Comparison of ENCODE assay signal across 23 mouse cellular contexts in genomic region chr17:75812163-75812562, GRCm38 (mm10).
DNase-seq lines count a peak whose midpoint lies in the region; ATAC-seq lines count a peak whose summit lies in the region.
"Had no signal": no experiment of that assay in that cellular context is flagged by ENCODE, and none has a peak within 500 bp of the region (broad histone marks: within the 10 kb centered on the region; RNA-seq: fewer than 3 reads in every experiment).

No protein-coding gene starts in this region.

- 65% methylated on average over 3 of the region's 3 CpGs for whole genome bisulfite sequencing in heart, embryonic 10.5 days
- 41% methylated on average over 3 of the region's 3 CpGs for WGBS in liver, embryonic 12.5 days (ENCODE audit: insufficient replicate concordance)

- no peaks in the 10 kb centered on the region for H3K4me1 ChIP-seq in heart, embryonic 10.5 days
- peaks cover 66% of the 10 kb centered on the region for H3K4me1 ChIP-seq in liver, embryonic 12.5 days
- H3K4me1 ChIP-seq: limb, embryonic 10.5 days; neural tube, embryonic 15.5 days had no signal

- no peaks in the 10 kb centered on the region for H3K27me3 ChIP-seq in heart, embryonic 10.5 days (ENCODE audit: insufficient read depth, poor library complexity, severe bottlenecking)
- no peaks in the 10 kb centered on the region for H3K27me3 ChIP-seq in liver, embryonic 12.5 days (replicated peaks)
- H3K27me3 ChIP-seq: hindbrain, embryonic 13.5 days; midbrain, embryonic 12.5 days; neural tube, embryonic 15.5 days had no signal

- no peaks in the 10 kb centered on the region for H3K9me3 ChIP-seq in heart, embryonic 10.5 days
- H3K9me3 ChIP-seq in liver, embryonic 12.5 days (replicated peaks), result no peaks in the 10 kb centered on the region
- H3K9me3 ChIP-seq: forebrain, embryonic 12.5 days; hindbrain, embryonic 13.5 days; limb, embryonic 10.5 days; midbrain, embryonic 12.5 days; neural tube, embryonic 15.5 days had no signal

- peak overlapping the region; percentile 35 for H3K4me2 ChIP-seq in liver, embryonic 12.5 days
- H3K4me2 ChIP-seq: forebrain, embryonic 12.5 days; hindbrain, embryonic 13.5 days; midbrain, embryonic 12.5 days; neural tube, embryonic 15.5 days had no signal

- peak; percentile 86 for ATAC-seq in liver, embryonic 12.5 days
- ATAC-seq in megakaryocyte progenitor cell, adult 5-6 weeks (replicated peaks; ENCODE audit: poor library complexity), result 0 out of 2 replicates have a peak, but pooled peaks have one; percentile 29
- no peak for ATAC-seq in cerebellum, adult (ENCODE audit: insufficient number of reproducible peaks, low FRiP score, low TSS enrichment)
- ATAC-seq: inflammation-experienced regulatory T-cells, adult 6 months had no signal

- no peak for DNase-seq in heart, embryonic 10.5 days (ENCODE audit: low spot score)
- DNase-seq in heart, postnatal 25 days (ENCODE audit: low spot score), result no peak
- DNase-seq in c-Kit-negative CD71-positive TER-119-positive erythroid progenitor cells, embryonic 14.5 days (ENCODE audit: low read depth, low spot score), result peak; percentile 31
- no peak for DNase-seq in kidney, postnatal 10 days
- DNase-seq: adrenal gland, postnatal 25 days; cerebellum, adult 18-20 months; cerebellum, postnatal 14 days; gastrocnemius, postnatal 36 days; heart, postnatal 10 days; kidney, adult 8-10 months; kidney, postnatal 14 days; lung, postnatal 10 days; thymus, postnatal 14 days had no signal

- peak overlapping the region; percentile 52; the same call in 1 of the 2 replicates for H3K27ac ChIP-seq in heart, embryonic 10.5 days
- peak overlapping the region; percentile 91 for H3K27ac ChIP-seq in liver, embryonic 12.5 days
- H3K27ac ChIP-seq: forebrain, embryonic 12.5 days; hindbrain, embryonic 13.5 days; layer of hippocampus, adult 2 months; limb, embryonic 10.5 days; midbrain, embryonic 12.5 days; neural tube, embryonic 15.5 days had no signal

- no peak overlapping the region for H3K4me3 ChIP-seq in heart, embryonic 10.5 days
- H3K4me3 ChIP-seq in liver, embryonic 12.5 days, result no peak overlapping the region
- H3K4me3 ChIP-seq: forebrain, embryonic 12.5 days; hindbrain, embryonic 13.5 days; layer of hippocampus, adult 2 months; limb, embryonic 10.5 days; midbrain, embryonic 12.5 days; neural tube, embryonic 15.5 days had no signal

- intact Hi-C loops in heart, postnatal 25 days (cut with DNase I), result no loop called here

- no peaks in the 10 kb centered on the region for H3K36me3 ChIP-seq in heart, embryonic 10.5 days
- H3K36me3 ChIP-seq in liver, embryonic 12.5 days, result no peaks in the 10 kb centered on the region
- H3K36me3 ChIP-seq: forebrain, embryonic 12.5 days; hindbrain, embryonic 13.5 days; limb, embryonic 10.5 days; midbrain, embryonic 12.5 days; neural tube, embryonic 15.5 days had no signal

- peak overlapping the region; percentile 22; the same call in 1 of the 2 replicates for H3K9ac ChIP-seq in liver, embryonic 12.5 days
- H3K9ac ChIP-seq: forebrain, embryonic 12.5 days; hindbrain, embryonic 13.5 days; midbrain, embryonic 12.5 days; neural tube, embryonic 15.5 days had no signal
